Comparison of ENCODE assay signal across 12 mouse cellular contexts in the genomic region with DNA sequence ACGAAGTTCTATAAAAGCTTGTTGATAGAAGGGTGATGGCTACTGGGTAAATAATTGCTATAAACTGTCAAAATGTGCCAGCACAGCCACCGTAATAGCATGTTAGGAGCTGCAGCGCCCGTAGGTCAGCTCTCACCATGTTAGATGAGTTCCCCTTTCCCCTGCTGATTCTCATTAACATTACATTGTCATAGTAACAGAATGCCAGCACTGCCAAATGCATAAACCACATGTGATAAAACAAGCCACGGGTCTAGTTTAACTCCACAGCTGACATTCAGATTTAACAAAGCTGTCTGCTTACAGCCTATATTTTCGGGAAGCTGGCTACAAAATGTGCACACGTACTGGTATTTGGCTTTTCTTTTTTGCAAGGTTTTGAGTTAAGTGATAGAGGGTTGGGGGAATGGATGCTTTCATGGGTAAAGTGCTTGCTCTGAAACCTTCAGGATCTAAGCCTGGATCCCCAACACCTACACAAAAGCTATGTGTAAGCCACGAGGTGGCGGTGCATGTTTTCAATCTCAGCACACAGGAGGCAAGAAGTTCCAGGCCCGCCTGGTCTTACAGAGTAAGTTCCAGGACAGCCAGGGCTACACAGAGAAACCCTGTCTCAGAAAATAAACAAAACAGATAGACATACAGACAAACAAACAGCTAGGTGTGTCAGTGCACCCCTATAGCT.
DNase-seq lines count a peak whose midpoint lies in the region; ATAC-seq and TF ChIP-seq lines count a peak whose summit lies in the region.
"Had no signal": no experiment of that assay in that cellular context is flagged by ENCODE, and none has a peak within 500 bp of the region (broad histone marks: within the 10 kb centered on the region; RNA-seq: fewer than 3 reads in every experiment).

No protein-coding gene starts in this region.

- H3K36me3 ChIP-seq in limb, embryonic 14.5 days (ENCODE audit: control insufficient read depth, insufficient read depth, low read length) = no peaks in the 10 kb centered on the region
- no peaks in the 10 kb centered on the region for H3K36me3 ChIP-seq in limb, embryonic 10.5 days
- H3K36me3 ChIP-seq in forebrain, embryonic 16.5 days (ENCODE audit: control insufficient read depth, insufficient read depth) = no peaks in the 10 kb centered on the region
- no peaks in the 10 kb centered on the region for H3K36me3 ChIP-seq in midbrain, postnatal 0 days (ENCODE audit: insufficient read depth, low read length)

- H3K4me2 ChIP-seq in limb, embryonic 14.5 days (replicated peaks; ENCODE audit: low read depth, low read length, severe bottlenecking) = no peak overlapping the region
- no peak overlapping the region for H3K4me2 ChIP-seq in forebrain, embryonic 16.5 days (ENCODE audit: low read length)
- H3K4me2 ChIP-seq in midbrain, postnatal 0 days (ENCODE audit: low read depth, low read length, poor library complexity, severe bottlenecking) = no peak overlapping the region

- H3K9me3 ChIP-seq in limb, embryonic 14.5 days (ENCODE audit: control insufficient read depth, low read length) = 0 out of 2 replicates have a peak, but pooled peaks cover 3% of the 10 kb centered on the region
- H3K9me3 ChIP-seq in limb, embryonic 10.5 days (replicated peaks) = no peaks in the 10 kb centered on the region; the same call in 1 of the 2 replicates
- H3K9me3 ChIP-seq in forebrain, embryonic 16.5 days (ENCODE audit: control insufficient read depth, low read length) = no peaks in the 10 kb centered on the region
- H3K9me3 ChIP-seq in midbrain, postnatal 0 days (ENCODE audit: low read length) = no peaks in the 10 kb centered on the region

- no peaks in the 10 kb centered on the region for H3K27me3 ChIP-seq in limb, embryonic 14.5 days (ENCODE audit: control insufficient read depth, insufficient read depth, low read length)
- H3K27me3 ChIP-seq in limb, embryonic 10.5 days (ENCODE audit: low read depth, poor library complexity, severe bottlenecking) = no peaks in the 10 kb centered on the region
- H3K27me3 ChIP-seq in forebrain, embryonic 16.5 days (replicated peaks; ENCODE audit: control insufficient read depth, insufficient read depth, low read length) = no peaks in the 10 kb centered on the region
- H3K27me3 ChIP-seq in midbrain, postnatal 0 days (ENCODE audit: insufficient read depth, low read length) = no peaks in the 10 kb centered on the region

- no peaks in the 10 kb centered on the region for H3K4me1 ChIP-seq in limb, embryonic 14.5 days (ENCODE audit: control insufficient read depth, insufficient read depth, low read length)
- no peaks in the 10 kb centered on the region for H3K4me1 ChIP-seq in limb, embryonic 10.5 days
- no peaks in the 10 kb centered on the region for H3K4me1 ChIP-seq in forebrain, embryonic 16.5 days (replicated peaks; ENCODE audit: control insufficient read depth, insufficient read depth, low read length)
- H3K4me1 ChIP-seq in midbrain, postnatal 0 days (ENCODE audit: insufficient read depth, low read length) = no peaks in the 10 kb centered on the region

- H3K27ac ChIP-seq in limb, embryonic 14.5 days (replicated peaks; ENCODE audit: low read depth, low read length) = no peak overlapping the region
- H3K27ac ChIP-seq in limb, embryonic 10.5 days = no peak overlapping the region
- H3K27ac ChIP-seq in forebrain, embryonic 16.5 days (ENCODE audit: low read length) = no peak overlapping the region
- H3K27ac ChIP-seq in midbrain, postnatal 0 days (ENCODE audit: low read depth, low read length) = no peak overlapping the region

- TF ChIP-seq CTCF in midbrain, postnatal 0 days (IDR thresholded peaks at IDR 0.05) = no peak

- H3K9ac ChIP-seq in limb, embryonic 14.5 days (ENCODE audit: low read depth, low read length, severe bottlenecking) = no peak overlapping the region
- H3K9ac ChIP-seq in forebrain, embryonic 16.5 days (replicated peaks; ENCODE audit: low read depth, low read length) = no peak overlapping the region
- no peak overlapping the region for H3K9ac ChIP-seq in midbrain, postnatal 0 days (replicated peaks; ENCODE audit: low read length, poor library complexity, severe bottlenecking)

- H3K4me3 ChIP-seq in limb, embryonic 14.5 days (replicated peaks; ENCODE audit: low read length) = no peak overlapping the region
- H3K4me3 ChIP-seq in limb, embryonic 10.5 days = no peak overlapping the region
- no peak overlapping the region for H3K4me3 ChIP-seq in forebrain, embryonic 16.5 days (replicated peaks; ENCODE audit: low read length)
- H3K4me3 ChIP-seq in midbrain, postnatal 0 days (ENCODE audit: low read depth, low read length) = no peak overlapping the region

- DNase-seq in limb, embryonic 14.5 days (ENCODE audit: low spot score) = peak; percentile 41
- DNase-seq in limb, embryonic 10.5 days (ENCODE audit: low spot score) = no peak
- peak; percentile 17 for DNase-seq in midbrain, postnatal 0 days (ENCODE audit: low spot score)
- DNase-seq in cerebellum, adult 8-10 months = no peak
- no peak for DNase-seq in testis, postnatal 14 days (ENCODE audit: low spot score)
- DNase-seq: cerebellum, postnatal 25 days; gastrocnemius, postnatal 25 days; heart, postnatal 10 days; lung, adult 18-20 months had no signal

- no peak for TF ChIP-seq POLR2A in limb, embryonic 14.5 days (IDR thresholded peaks at IDR 0.05; ENCODE audit: borderline replicate concordance, extremely low read depth, insufficient read depth, insufficient read length)

- 51% methylated on average over 10 of the region's 10 CpGs for WGBS in limb, embryonic 14.5 days
- 84% methylated on average over 10 of the region's 10 CpGs for WGBS in limb, embryonic 10.5 days
- 71% methylated on average over 10 of the region's 10 CpGs for WGBS in forebrain, embryonic 16.5 days
- whole genome bisulfite sequencing in midbrain, postnatal 0 days = 68% methylated on average over 10 of the region's 10 CpGs

- no peak for ATAC-seq in limb, embryonic 14.5 days (ENCODE audit: low FRiP score, low read depth)
- peak; percentile 71; the same call in 1 of the 2 replicates for ATAC-seq in forebrain, embryonic 16.5 days
- peak; percentile 95 to 97 for ATAC-seq in hematopoietic stem cell, adult 5-6 weeks (replicated peaks in 1 of 2; ENCODE audit: insufficient read depth in 1 of 2, low FRiP score in 2 of 2, low TSS enrichment in 1 of 2, low read depth in 1 of 2, poor library complexity in 2 of 2, severe bottlenecking in 2 of 2)
- peak; percentile 77; the same call in 1 of the 2 replicates for ATAC-seq in midbrain, postnatal 0 days (ENCODE audit: low FRiP score)
- ATAC-seq: intestine, embryonic 16.5 days had no signal

Comparison
In these comparisons a context has a peak if more than half of its experiments do, and no peak if none do; other contexts are left out.
1. DNase-seq: peak in limb, embryonic 14.5 days (single experiment) and midbrain, postnatal 0 days (single experiment); none in limb, embryonic 10.5 days (single experiment), cerebellum, adult 8-10 months (single experiment) and testis, postnatal 14 days (single experiment).